Mouse (Mus musculus): Measurements from ENCODE around the gene Slc2a1.

Slc2a1 gene

DNA sequence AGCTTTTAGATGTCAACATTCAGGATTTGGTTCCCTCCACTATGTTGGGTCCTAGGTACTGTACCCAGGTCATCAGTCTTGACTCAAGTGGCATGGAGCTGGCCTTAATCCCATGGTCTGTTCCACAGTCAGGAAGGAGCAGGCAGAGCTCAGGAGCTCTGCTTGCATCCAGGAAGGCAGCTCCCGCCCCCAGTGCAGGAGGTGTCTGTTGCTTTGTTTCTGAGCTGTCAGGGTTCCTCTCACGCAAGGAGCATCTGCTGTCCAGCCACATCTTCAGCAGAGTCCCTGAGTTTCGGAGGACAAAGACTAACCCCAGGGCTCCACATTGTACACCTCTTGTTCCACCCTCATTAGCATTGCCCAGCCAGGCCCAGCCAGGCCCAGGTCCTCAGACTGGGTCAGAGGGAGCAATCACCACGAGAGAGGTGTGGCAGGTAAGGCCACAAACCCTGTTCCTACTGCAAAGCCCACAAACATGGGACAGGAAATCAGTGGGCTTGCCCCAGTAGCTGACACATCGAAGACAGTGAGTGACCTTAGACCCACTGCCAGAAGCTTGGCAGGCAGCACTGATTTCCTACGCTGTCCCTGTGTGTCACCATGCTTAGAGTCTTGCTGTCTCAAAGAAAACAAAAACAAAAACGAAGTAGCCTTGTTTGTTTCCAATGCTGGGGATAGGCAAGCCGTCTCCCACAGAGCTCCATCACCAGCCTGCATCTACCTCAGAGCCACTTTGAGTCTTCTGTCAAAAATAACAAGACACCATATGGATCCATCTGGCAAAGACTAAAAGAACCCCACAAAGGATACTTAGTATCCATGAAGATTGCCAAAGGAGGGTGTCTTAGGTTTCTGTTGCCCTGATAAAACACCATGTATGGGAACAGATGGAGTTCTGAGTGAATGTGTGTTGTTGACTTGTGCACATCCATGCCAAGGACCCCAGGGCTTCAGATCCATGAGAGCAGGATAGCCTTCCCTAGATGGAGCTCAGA is 10.0 kb upstream of the Slc2a1 start:
- DNase-seq, result no peak

DNA sequence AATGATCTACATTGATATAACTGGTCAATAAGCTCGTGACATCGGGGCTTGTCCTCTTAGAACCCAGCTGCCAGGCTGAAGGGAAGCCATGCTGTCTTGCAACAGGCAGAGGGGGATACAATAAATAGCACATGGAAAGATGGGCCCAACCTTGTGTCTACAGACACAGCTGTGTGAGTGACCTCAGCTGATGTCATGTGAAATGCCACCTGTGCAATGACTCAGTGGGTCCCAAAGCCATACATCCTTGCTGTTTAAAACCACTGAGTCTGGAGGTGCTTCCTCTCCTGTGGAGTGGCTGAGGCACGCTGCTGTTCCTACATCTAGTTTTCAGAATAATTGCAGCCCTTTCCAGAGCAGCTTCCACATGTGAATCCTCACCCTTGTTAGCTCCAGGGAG is 7.1 kb upstream of the Slc2a1 start:
- no peak for DNase-seq

DNA sequence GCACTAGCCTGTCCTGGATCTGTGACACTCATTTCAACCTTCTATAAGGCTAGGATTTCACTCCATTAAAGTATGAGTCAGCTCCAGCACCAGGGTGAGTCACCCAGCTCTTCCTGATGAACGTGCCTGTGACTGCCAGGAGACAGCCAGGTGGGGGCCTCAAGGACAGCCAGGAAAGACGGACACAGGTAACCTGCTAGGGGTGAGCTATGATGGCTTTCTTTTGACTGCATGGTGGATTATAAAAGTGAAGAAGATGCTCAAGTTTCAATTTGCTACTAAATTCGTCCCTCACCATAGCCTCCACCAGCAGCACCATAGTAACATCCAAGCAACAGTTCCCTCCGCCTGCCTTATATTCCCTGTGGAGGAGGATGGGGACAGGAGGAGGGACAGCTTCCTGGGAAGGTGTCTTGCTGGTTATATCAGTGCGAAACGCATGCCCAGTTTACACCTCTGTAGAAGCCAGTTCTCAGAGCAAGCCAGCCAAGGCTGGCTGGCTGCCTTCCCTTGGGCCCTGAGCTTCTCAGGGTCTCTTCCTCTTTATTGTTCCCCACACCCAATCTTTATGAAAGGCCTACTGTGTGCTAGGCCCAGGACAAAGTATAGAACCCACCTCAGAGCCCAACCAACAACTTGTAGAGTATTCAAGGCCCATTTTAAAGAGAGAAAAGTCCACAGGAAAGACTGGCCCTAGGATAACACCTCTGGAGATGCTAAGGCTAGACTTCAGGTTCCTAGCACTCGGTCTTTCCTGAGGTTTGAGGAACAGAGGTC is 6.0 kb upstream of the Slc2a1 start:
- no peak for DNase-seq

DNA sequence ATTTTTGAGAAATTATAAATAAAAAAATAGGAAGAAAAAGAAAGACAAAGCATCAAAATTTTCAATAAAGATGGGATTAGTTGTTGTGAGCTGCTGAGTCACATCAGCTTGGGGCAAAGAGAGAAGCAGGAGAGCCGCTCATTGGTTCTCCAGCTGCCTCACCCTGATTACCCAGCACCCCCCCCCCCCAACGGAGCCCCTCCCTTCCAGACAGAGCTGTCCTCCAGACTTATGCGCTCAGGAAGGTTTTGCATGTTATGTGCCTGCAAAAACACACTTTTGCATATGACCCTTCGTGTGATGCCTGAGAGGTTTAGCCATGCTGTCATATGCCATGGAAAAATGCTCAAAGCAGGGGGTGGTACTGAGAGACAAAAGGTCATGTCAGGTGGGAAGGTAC is 3.7 kb upstream of the Slc2a1 start:
- no peak for DNase-seq

DNA sequence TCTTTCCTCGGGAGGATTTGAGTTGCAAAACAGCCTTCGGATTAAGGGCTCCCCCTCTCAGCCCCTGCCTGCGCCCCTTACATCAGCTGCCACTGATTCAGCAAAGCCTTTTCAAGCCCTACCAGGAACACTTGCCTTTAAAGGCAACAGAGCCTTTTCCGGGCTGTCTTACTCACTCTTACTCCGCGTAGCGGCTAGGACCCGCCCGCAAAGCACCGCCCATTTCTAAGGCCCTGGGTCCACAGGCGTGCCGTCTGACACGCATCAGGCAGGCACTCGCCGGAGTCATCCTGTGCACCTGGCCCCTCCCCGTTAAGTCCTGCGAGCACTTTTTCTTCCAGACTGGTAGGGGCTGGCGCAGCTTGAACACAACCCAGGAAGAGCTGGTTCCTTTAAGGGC is 2.8 kb upstream of the Slc2a1 start:
- peak; percentile 86 for DNase-seq

DNA sequence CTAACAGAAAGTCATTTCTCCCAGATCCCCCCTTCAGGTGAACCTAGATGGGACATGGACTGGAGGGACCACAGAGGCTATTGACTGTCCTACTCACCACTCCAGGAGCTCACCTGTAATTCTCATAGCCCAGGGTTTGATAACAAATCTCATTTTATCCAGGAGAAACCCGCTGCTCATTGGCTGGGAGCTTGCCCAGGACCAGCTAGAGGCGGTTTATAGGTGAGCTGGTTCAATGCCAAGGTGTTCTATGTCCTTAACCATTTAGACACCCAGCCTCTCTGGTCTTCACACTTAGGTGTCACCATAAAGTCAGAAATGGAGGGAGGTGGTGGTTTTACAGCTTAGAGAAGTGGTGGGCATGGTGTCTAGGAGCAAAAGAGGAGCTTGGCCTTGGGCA is 644 bp upstream of the Slc2a1 start:
- no peak for DNase-seq

DNA sequence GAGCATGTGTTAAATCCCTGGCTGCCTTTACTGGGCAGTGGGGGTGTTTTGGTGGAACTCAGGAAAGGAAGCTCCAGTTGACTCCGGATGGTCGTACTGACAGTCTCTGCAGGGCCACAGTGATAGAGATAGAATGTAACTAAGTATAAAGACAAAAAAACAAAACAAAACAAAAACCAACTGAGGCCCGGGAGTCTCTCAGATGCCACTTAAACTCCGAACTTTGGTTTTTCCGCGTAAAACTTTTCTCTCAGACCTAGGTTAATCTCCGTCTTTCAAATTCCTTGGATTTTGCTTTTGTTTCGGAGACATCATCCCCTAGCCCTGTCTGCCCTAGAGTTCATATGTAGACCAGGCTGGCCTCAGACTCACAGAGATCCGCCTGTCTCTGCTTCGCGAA is 1.1 kb downstream of the Slc2a1 start:
- DNase-seq, result no peak

DNA sequence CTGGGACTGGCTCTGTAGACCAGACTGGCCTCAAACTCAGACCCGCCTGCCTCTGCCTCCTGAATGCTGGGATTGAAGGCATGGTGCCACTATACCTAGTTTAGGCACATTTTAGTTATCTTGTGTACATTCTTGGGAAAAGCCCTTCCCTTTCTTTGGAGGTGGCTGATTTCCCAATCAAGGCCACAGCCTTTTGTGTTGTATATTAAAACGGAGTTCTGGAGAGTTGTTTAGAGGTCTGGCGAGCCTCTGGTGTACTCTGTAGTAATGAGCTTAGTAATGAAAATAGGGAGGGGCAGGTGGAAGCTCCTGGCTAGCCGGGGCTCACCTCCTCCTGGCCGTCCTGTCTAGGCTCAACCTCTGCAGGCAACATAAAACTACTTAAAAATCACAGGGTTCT is 2.0 kb downstream of the Slc2a1 start:
- no peak for DNase-seq

DNA sequence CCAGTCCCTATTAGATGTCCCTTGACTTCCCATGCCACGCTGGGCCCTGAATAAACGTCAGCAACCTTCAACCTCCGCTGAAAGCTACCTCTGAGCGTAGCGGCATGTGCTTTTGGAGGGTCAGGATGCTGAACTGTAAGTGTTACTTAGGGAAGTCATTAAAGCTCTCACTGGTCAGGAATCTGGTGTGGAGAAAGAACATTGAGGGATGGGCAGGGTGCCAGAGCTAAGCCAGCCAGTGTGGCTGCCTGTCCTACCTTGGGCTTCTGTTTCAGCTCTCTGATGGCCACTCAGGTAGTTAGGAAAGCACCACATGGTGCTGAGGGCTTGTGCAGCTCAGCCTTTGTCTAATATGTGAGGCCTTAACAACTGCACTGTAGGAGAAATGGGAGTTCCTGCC is 2.9 kb downstream of the Slc2a1 start:
- no peak for DNase-seq

DNA sequence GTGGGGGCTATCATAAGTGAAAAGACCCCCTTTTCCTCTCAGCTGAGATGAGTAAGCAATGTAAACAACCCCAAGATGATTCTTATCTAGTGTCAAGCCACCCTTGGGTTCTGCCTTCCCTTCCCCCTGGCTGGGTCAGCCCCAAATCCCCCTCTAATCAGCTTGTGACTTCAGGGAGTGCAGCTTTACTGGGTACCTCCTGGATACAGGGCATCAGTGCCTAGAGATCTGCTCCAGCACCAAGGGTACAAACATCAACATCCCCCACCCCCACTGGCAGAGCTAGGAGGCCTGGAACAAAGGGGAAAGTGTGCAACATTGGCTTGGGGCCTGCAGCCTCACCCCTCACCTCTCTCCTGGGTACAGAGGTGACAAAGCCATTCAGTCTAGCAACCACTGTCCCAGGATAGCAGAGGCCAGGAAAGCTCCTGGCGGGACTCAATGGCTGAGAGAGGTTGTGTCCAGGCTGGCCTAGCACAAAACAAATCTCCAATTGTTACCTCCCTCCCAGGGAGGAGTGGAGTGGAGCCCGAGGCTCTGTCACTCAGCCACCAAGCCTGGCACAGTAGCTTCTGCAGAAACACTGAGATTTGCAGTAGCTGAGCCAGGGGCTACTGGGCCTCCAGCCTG is 3.9 kb downstream of the Slc2a1 start:
- DNase-seq, result no peak

DNA sequence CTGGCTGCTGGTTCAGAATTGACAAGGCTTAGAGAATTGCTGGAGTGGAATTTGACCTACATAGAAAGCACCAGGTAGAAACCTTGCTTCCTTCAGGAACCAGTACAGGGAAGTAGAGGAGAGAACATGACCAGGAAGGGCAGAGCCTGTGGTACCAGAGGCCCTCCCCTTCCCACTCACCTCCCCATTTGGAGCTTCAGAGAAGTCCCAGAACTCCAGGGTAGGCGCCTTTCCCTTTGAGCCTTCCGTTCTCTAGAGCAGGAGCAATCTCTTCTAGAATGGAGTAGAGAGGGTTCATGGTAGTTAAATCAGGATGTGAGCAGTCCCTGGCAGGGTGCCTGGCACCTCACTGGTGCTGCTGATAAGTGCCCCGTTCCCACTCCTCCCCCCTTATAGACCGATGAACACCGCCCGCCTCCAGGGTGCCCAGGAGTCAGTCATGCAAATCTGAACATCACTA is 7.1 kb downstream of the Slc2a1 start:
- peak; percentile 47 for DNase-seq

DNA sequence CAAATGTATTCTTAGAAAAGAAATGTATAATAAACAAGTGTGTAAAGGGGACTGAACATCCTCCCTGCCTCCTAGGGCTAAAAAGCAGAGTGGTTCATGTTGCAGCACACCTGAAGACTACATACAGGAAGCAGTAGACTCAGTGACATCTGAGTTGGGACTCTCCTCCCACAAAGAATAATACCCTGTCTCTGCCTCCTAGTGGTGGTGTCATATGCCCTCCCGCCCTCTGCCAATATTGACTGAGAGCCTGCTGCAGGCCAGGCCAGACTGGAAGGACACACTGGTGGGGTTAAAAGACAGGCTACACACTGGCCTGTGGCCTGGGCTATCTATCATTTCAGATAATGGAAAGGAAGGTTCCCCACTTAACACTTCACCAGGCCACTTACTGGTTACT is 7.8 kb downstream of the Slc2a1 start:
- DNase-seq, result no peak

DNA sequence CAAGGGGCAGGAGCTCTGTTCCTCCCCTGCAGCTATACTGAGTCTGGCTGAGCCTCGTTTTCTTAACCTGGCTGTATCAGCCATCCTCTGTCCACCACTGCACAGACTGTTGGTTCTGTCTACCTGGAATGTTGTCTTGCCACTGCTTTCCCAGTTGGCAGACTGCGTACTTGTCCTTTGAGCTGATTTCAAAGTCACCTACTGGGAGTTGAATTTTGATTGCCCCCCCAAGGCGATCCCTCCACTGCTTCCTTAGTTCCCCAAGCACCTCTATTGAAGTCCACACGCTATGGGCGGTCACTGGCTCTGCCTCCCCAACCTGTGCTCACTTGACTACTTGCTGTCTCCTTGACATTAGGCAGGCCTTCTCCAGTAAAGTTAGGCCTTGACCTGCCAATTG is 9.1 kb downstream of the Slc2a1 start:
- DNase-seq, result no peak

DNA sequence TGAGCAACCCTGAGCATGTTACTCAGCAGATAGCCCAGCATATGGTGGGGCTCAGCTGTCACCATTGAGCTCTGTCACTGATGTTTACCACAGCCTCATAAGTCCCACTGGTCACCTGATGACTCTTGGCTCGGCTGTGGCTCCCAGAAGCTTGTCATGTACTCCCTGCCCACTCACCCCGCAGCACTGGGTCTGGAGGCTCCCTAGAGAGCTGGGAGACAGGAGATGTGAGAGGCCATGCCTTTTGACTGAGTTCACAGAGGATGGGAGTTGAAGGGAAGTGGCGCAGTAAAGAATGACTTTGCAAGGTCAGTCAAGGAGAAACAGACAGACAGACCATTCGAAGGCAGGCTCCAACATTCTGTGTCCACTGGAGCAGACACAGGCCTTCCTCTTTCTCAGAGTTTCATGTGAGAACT is 10.2 kb downstream of the Slc2a1 start:
- no peak for DNase-seq

DNA sequence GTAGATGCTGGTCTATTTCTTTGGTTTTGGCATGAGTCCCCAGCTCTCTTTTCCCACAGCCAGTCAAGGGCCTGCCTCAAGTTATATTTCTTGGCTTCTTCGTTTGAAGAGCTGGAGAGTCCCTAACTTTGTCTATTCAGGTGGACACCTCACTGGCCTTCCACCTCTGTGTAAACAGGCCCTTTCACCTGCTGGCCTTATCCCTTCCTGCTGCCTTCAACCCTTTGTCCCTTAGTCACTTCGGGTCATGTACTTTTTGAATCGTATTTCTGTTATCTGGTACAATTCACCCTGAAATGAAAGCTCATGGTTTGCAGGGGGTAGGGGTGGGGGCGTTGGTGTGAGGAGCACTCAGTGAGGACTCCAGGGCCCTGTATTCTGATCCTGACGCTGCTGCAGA is 10.8 kb downstream of the Slc2a1 start:
- DNase-seq, result no peak

DNA sequence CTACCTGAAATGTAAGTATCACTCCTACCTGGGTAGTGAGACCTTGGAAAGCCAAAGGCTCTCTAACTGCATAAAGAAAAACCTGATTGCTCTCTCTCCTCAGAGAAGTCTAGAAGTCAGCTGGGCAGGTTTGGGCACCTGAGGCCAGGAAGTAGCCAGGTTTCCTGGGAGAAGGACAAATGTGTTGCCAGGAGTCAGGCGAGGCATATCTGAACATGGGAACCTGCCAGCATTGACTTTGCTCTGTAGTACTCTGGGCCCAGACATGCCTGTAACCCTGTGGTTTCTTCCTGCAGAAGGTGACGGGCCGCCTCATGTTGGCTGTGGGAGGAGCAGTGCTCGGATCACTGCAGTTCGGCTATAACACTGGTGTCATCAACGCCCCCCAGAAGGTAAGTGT is 11.6 kb downstream of the Slc2a1 start:
- no peak for DNase-seq

DNA sequence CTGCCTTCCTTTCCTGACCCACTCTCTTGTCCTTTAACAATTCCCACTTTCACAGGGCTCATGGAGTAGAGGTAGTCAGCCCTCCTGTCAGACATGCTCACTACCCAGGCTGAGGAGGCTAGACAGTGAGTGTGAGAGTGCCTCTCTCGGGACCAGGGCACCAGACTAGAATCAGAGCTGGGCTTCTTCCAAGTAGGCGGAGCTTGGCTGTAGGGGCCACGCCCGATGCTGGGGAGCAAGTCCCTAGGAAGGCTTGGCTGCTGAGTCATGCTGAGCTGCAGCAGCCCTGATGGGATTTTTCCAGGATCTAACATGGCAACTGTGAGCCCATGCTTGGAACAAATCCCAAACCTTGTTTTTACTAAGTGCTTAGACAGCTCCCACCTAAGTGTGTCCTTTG is 12.7 kb downstream of the Slc2a1 start:
- DNase-seq, result peak; percentile 84

DNA sequence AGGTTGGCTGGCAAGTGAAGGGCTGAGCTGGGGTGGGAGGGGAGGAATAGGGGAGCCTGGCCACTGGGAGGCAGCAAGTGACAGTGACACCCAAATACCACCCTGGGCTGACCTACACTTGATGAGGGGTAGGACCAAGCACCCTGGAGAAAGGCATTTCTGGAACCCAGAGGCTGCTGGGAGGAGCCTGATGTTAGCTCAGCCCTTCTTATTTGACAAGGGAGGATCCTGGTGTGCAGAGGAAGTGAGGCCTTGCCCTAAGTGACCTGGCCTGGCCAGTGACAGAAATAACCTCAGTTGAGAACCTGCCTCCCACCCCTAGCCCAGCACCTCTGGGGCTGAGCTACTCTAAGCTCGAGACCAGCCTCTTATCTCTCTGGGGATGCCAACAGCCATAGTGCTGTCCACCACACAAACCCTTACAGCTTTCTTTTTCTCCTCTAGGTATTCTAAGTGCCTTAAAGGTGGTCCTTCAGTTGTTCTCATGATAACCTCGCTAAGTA is 16.3 kb downstream of the Slc2a1 start:
- DNase-seq, result no peak

DNA sequence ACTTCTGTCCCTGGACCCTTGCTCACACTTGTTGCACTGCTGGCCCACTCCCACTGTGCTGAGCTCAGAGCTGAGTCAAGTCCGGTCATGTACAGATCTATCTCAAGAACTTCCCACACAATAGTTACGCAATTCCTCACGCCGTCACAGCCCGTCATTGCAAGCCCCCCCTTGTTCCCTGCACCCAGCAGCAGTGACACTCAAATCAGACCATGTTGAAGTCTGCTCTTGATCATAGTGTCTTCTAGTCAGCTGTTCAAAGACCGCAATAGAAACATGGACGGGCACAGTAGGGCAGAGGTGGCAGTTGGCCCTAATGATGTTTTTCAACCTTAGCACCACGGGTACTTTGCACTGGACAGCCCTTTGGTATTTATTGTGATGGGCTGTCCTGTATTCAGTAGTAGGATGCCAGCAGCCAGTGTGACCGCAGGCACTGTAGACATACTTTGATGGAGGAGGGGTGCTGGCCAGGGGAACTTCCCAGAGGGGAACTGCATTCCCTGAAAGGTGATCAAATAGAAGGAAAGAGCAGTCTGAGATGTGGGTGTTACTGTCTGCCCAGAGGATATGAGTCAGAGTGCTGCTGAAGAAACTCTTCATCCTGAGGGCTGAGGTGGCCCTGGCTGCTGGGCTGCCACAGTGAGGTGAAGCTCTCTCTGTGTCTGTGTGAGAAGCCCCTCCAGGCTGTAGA is 17.2 kb downstream of the Slc2a1 start:
- no peak for DNase-seq

DNA sequence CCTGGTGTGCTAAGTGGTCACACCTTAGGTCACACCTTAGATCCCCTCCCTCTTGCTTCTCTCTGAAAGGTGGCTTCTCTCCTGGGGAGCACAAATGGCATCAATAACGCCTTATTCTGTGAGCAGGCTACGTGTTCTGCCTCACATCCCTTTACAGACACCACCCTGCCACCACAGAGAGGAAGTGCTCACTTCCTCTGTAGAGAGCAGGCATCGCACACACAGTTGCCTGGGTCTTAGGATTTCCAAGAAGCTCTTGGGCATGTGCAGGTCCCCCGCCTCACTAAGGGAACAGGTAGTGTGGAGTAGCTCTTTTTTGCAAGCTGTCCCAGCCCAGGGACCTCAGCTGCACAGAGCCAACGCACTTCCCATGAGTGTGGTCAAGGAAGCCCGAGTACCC is 18.7 kb downstream of the Slc2a1 start:
- no peak for DNase-seq

DNA sequence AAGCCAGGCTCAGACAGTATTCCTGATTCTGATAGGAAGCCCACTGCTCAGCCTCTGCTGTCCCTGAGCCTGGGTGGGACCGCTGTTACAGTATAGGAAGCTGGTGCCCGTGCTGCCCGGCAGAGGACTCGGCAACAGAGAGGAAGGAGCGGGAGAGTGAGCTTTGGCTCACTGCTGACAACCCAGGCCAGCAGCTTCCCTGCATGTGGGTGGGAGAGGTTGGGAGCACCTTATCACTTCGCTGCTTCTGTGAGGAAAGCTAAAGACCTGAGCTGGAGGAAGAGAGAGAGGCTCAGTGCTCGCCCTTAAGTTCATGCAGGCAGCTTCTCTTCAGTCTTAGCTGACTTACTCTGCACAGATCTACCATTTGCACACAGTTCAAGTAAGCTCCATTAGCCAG is 20.0 kb downstream of the Slc2a1 start:
- no peak for DNase-seq

DNA sequence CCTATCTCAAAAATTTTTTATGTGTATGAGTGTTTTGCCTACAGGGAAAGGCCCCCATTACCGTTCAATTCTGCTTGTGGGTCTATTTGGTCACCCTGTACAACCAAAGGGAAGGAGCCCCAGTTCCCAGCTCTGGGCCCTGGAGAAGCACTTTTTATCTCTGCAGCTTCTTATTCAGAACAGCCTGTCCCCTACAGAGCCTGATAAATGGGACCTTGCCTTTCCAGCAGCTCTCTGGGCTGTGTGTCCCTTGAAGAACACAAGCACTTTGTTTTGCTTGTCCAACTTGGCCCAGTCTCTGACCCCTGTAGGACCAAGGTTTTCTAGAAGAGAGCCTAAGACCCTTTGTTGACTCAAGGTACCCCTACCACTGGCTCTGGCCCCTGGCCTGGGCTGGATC is 20.6 kb downstream of the Slc2a1 start:
- DNase-seq, result no peak

Data from kidney, postnatal 10 days (tissue).